Mouse (Mus musculus) cortical plate, adult 2 months (tissue): ENCODE data around the gene Mbnl2. TPM values are rescaled to one million over a fixed set of nuclear protein-coding genes. Genes with fewer than 3 reads are reported as not detected.

Experiments used
- H3K27ac ChIP-seq: fragments of 200-500 bp; 2 replicates; pipeline ENCODE4 v1.5.1; 2012; ENCODE audit warnings: low read length, control low read depth, inconsistent platforms; ENCODE audit not compliant: insufficient read depth
- H3K4me1 ChIP-seq: fragments of 200-500 bp; 2 replicates; pipeline ENCODE4 v1.6.1; 2011; ENCODE audit warnings: low read length; ENCODE audit not compliant: control insufficient read depth, insufficient read depth
- H3K4me3 ChIP-seq: fragments of 200-500 bp; 2 replicates; pipeline ENCODE4 v1.5.1; 2011; ENCODE audit warnings: mild to moderate bottlenecking, low read length, control low read depth; ENCODE audit not compliant: insufficient read depth
- CTCF ChIP-seq: fragments of 200-500 bp; IDR thresholded peaks from 2 replicates; pipeline ENCODE4 v1.5.1; 2011; ENCODE audit warnings: mild to moderate bottlenecking, control low read depth, low read length; ENCODE audit not compliant: insufficient read depth; ENCODE audit errors: extremely low read depth
- POLR2A ChIP-seq: fragments of 200-500 bp; IDR thresholded peaks from 2 replicates; pipeline ENCODE4 v1.6.1; 2011; ENCODE audit warnings: mild to moderate bottlenecking, low read length, control low read depth; ENCODE audit not compliant: insufficient read depth; ENCODE audit errors: extremely low read depth
- polyA plus RNA-seq: library from polyadenylated mRNA; depleted of rRNA; stranded (reverse); fragments of >200 nt; gene quantifications from 2 replicates; pipeline ENCODE4 v1.2.3, GENCODE M21; 2012

The Mbnl2 gene
- polyA plus RNA-seq, 1 experiment, result 148 TPM

DNA sequence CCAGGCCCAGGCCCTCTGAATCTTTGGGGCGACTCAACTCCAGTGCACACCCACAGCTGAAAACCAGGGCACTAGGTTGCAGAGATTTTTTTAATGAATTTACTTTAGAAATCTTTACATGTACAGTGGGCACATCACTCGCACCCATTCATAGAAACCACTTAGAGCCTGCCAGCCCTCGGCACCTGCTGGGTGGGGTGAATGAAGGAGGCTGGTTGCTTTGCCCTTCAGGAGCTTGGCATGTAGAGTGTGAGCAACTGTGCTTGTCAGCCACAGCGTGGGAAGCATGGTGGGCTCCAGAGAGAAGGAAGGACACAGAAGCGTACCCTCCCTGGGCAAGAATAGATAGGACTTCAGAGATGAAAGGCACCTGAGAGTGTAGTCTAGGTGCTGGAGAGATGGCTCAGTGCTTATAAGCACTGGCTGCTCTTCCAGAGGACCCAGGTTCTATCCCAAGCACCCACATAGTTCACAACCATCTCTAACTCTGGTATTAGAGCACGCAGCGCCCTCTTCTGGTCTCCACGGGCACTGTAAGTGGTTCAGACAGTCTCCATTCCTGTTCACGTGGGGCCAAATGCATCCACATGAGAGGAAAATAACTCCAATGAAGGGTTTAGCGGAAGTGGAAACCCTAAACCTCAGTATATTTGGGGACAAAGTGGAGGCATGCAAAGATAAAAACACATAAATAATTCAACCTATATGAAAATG, 114.9 kb downstream of the Mbnl2 start:
- peak overlapping the region; percentile 24; the same call in 1 of the 2 replicates for H3K27ac ChIP-seq
- H3K4me3 ChIP-seq, result no peak overlapping the region
- TF ChIP-seq CTCF, result 0 out of 2 replicates have a peak, but pooled peaks have one; percentile 24
- no peak for TF ChIP-seq POLR2A
- H3K4me1 ChIP-seq, result peaks cover 13% of the 10 kb centered on the region; the same call in 1 of the 2 replicates

DNA sequence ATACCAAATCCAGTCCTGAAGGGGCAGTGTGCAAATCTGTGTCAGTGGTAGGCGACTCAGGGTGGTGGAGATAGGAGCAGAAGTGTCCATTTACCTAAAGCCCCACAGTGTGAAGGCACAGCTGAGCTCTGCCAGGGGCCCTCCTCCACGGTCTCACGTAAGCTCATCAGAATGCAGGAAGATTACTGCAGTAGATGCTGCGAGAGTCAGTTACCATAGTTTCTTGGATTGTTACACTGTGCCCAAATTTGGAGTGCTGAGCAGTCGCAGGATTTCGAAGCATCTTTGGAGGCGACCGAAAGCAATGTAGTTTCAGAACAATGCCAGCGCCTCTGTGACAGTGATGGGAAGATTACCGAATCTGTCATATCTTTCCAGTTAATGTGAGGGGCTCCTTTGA, 116.2 kb downstream of the Mbnl2 start:
- Histone ChIP-seq H3K4me3 (no peak overlapping the region), H3K27ac (peak overlapping the region; percentile 65), H3K4me1 (peaks cover 11% of the 10 kb centered on the region; the same call in 1 of the 2 replicates)
- TF ChIP-seq CTCF (no peak), POLR2A (peak; percentile 34)

DNA sequence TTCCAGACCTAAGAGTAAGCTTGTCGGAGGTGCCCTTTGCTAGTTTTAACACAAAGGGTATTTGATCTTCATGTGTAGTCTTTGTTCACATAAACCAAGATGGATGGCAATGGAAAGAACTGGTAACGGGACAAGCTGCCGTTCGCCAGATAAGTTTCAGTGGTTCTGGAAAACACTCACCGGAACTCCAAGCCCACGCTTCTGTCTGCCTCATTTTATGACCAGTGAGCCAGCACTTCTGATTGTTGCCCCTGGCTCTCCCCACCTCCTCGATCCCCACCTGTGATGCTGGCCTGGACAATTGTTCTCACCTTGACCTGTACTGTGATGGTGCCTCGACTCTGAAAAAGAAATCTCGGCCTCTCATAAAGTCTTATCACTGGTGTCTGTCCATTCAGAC, 117.0 kb downstream of the Mbnl2 start:
- Histone ChIP-seq H3K4me3 (no peak overlapping the region), H3K27ac (no peak overlapping the region), H3K4me1 (peaks cover 7% of the 10 kb centered on the region; the same call in 1 of the 2 replicates)
- no peak for TF ChIP-seq CTCF
- TF ChIP-seq POLR2A, result no peak

DNA sequence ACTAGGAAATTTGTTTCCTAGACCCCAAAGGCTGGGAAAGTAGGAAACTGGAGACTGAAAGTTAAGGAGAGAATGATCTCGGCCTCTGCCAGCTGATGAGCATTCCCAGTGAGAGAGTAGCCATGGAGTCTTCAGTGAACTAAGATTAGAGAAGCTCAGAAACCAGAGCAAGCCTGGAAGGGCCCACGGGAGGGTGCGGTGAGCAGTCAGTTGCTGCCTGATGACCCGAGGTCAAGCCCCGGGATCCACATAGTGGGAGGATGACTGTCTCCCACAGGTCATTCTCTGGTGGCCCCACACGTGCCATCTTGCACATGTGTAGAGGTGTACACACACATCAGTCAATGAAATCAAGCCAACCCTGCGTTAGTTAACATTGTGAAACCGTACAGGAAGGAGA, 118.0 kb downstream of the Mbnl2 start:
- H3K4me1 ChIP-seq, result peaks cover 6% of the 10 kb centered on the region; the same call in 1 of the 2 replicates
- TF ChIP-seq POLR2A (no peak), CTCF (no peak)
- H3K4me3 ChIP-seq, result no peak overlapping the region
- H3K27ac ChIP-seq, result no peak overlapping the region

DNA sequence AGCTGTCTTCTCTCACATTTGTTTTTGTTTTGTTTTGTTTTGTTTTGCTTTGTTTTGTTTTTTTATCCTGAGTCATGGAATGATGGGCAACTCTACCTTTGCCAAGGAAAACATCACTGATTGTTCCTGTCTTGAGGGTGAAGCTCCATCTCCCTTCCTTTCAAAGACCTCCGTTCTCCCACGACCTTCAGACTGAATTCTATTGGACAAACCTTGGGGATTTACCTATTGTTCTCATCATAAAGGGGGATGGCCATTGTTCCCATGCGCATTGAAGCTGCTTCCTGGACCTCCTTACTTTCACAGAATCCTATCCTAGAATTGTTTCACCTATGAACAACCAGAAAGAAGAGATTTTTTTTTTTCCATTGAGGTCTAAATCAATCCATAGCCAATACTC, 118.7 kb downstream of the Mbnl2 start:
- no peak overlapping the region for H3K4me3 ChIP-seq
- H3K27ac ChIP-seq, result no peak overlapping the region
- no peak for TF ChIP-seq POLR2A
- peaks cover 5% of the 10 kb centered on the region; the same call in 1 of the 2 replicates for H3K4me1 ChIP-seq

DNA sequence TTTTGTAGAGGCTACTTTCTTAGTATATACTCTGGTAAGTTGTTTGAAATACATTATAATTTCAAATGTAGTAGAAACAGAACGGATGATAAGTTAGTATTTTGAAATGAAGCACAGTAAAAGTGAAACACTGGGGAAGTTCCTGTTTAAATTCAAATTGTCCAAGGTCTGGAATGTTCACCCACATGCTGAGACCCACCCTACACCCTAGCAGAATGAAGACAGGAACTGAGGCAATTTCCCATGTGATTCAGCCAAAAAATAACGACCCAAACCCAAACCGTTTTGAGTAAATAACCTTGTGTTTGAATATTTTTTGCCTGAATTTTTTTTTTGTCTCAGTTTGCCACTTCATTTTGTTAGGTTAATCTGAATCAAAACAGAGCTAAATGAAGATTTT, 119.4 kb downstream of the Mbnl2 start:
- Histone ChIP-seq H3K4me3 (no peak overlapping the region), H3K4me1 (peaks cover 4% of the 10 kb centered on the region; the same call in 1 of the 2 replicates), H3K27ac (no peak overlapping the region)
- no peak for TF ChIP-seq POLR2A
- TF ChIP-seq CTCF, result no peak

DNA sequence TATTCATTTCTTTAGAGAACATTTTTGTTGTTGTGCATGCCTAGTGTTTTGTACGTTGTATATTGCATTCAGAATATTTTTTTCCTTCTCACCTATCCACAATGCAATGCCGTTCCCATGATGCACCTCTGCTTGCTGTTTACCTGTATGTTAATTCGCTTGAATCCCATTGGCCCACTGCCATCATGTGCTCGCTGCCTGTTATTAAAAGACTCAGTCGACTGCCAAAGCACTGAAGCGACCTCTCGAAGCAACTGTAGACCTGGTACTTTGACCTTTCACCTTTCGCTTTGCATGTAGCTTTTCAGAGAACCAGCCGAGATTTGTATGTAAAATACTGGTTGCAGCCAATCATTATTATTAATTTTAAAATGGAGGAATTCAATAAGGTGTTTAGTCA, 120.0 kb downstream of the Mbnl2 start:
- Histone ChIP-seq H3K27ac (no peak overlapping the region), H3K4me1 (peaks cover 4% of the 10 kb centered on the region; the same call in 1 of the 2 replicates), H3K4me3 (no peak overlapping the region)
- TF ChIP-seq POLR2A (no peak), CTCF (no peak)

DNA sequence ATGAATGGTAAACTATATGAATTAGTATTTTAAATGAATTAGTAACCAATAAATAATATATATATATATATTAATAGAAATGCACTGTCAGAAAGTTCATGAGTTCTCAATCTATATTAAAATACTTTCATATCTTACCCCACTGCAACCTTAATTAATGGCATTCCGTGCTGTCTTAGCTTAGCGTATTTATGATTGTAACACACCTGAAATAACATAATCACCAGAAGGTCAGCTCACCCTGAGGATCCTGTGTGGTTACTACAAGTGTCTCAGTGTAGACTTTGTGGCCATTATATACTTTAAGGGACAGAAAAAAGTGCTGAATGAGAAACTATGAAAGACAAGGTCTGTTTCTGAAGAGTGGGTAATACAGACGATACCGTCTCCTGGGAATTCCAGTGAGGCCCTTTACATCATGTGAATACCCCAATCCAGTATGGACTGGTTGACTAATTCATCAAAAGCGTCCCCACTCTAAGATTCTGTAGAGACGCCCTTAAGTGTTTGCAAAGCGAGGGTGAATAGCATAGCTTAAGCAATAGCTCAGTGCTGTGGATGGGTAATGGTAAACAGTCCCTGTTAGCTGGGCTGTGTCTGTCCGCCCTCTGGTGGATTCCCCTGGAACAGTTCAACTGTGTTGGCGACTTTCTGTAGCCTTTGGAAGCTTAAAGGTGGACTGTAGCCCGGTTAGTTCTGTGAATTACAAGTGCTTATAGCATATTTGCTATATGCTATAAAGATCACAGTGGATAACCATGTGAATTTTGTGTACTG, 122.6 kb downstream of the Mbnl2 start:
- Histone ChIP-seq H3K27ac (no peak overlapping the region), H3K4me1 (no peaks in the 10 kb centered on the region), H3K4me3 (no peak overlapping the region)
- TF ChIP-seq POLR2A, result no peak
- TF ChIP-seq CTCF, result peak; percentile 89

DNA sequence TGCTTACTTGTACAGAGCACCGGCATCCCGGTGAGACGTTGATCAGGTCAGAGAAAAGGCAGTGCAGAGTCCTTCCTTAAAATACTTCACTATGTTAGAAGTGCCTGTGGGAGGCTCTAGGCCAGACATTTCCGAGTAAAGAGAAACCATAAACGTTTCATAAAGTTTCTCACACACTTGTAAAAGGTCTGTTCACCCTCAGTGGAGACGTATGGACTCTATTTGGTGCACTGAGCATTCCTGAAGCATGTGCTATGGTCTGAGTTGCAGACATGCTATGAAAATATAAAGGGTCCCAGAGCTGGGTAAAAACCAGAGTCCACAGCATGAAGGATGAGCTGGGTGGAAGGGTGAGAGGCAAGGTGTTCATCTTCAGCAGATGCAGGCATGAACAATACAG, 124.1 kb downstream of the Mbnl2 start:
- Histone ChIP-seq H3K4me3 (no peak overlapping the region), H3K27ac (no peak overlapping the region), H3K4me1 (no peaks in the 10 kb centered on the region)
- TF ChIP-seq POLR2A (no peak), CTCF (no peak)

DNA sequence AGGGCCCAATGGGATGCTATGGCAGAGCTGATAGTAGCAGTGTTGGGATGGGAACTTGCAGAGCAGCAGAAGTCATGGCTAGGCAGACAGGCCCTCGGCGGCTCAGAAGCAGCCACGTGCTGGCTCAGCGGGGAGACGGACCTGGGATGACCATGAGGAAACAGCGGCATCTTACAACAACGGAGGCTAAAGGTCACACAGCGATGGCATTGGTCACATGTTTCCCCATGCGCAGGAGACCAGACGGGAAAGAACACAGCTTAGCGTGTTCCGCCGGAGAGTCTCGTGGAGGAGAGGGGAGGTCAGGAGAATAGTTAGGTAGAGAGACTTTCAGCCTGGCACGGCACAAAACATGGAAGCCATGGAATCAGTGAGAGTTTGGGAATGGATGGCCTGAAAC, 125.7 kb downstream of the Mbnl2 start:
- Histone ChIP-seq H3K27ac (no peak overlapping the region), H3K4me3 (no peak overlapping the region), H3K4me1 (no peaks in the 10 kb centered on the region)
- TF ChIP-seq CTCF (no peak), POLR2A (no peak)
